Mouse (Mus musculus): ENCODE results near the gene Rnf32. TPM values are rescaled to one million over a fixed set of nuclear protein-coding genes. Genes with fewer than 3 reads are reported as not detected.

Rnf32 gene
- polyA plus RNA-seq, 1 experiment from 2014 or later = 18.7 TPM

DNA sequence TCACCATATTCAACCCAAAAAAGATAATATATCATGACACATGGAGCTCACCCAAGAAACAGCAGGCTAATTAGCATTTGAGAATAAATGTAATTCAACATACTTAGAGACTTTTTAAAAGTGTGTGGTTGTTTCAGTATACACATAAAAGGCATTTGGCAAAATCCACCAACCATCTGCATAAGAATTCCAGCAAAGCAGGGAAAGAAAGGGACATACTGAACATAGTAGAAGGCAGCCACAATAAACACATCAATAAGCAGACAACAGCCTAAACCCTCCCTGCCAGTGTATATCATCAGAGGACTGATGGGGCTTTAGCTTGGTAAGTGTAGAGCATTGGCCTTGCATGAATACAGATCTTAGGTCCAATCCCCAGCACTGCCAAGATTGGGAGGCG, 49.0 kb downstream of the Rnf32 start:
- Histone ChIP-seq H3K4me2 (ENCODE audit: low read depth, low read length) (no peak overlapping the region), H3K27me3 (ENCODE audit: control insufficient read depth, insufficient read depth, low read length) (no peaks in the 10 kb centered on the region), H3K9ac (replicated peaks; ENCODE audit: low read depth, low read length) (no peak overlapping the region), H3K9me3 (ENCODE audit: control insufficient read depth, low read length) (no peaks in the 10 kb centered on the region), H3K27ac (ENCODE audit: low read depth, low read length) (no peak overlapping the region), H3K4me1 (ENCODE audit: control insufficient read depth, insufficient read depth, low read length) (no peaks in the 10 kb centered on the region), H3K36me3 (ENCODE audit: control insufficient read depth, insufficient read depth, low read length) (no peaks in the 10 kb centered on the region), H3K4me3 (ENCODE audit: low read depth, low read length) (no peak overlapping the region)
- no peak for ATAC-seq (ENCODE audit: low read depth)
- WGBS = no CpG with 5 or more reads among the region's 1 CpGs

GRCm38 (mm10) chr5:29250795-29251495, 55.2 kb downstream of the Rnf32 start:
- H3K27me3 ChIP-seq (ENCODE audit: control insufficient read depth, insufficient read depth, low read length) = no peaks in the 10 kb centered on the region
- no peaks in the 10 kb centered on the region for H3K9me3 ChIP-seq (ENCODE audit: control insufficient read depth, low read length)
- peak; percentile 85; the same call in 1 of the 2 replicates for ATAC-seq (ENCODE audit: low read depth)
- no peak overlapping the region for H3K4me3 ChIP-seq (ENCODE audit: low read depth, low read length)
- H3K27ac ChIP-seq (ENCODE audit: low read depth, low read length) = no peak overlapping the region
- H3K9ac ChIP-seq (replicated peaks; ENCODE audit: low read depth, low read length) = no peak overlapping the region
- WGBS = 38% methylated on average over 8 of the region's 8 CpGs
- H3K4me2 ChIP-seq (ENCODE audit: low read depth, low read length) = no peak overlapping the region
- no peaks in the 10 kb centered on the region for H3K36me3 ChIP-seq (ENCODE audit: control insufficient read depth, insufficient read depth, low read length)
- no peaks in the 10 kb centered on the region for H3K4me1 ChIP-seq (ENCODE audit: control insufficient read depth, insufficient read depth, low read length)

GRCm38 (mm10) chr5:29251496-29251873, 55.7 kb downstream of the Rnf32 start:
- Histone ChIP-seq H3K36me3 (ENCODE audit: control insufficient read depth, insufficient read depth, low read length) (no peaks in the 10 kb centered on the region), H3K27ac (ENCODE audit: low read depth, low read length) (no peak overlapping the region), H3K9ac (replicated peaks; ENCODE audit: low read depth, low read length) (no peak overlapping the region), H3K9me3 (ENCODE audit: control insufficient read depth, low read length) (no peaks in the 10 kb centered on the region), H3K4me2 (ENCODE audit: low read depth, low read length) (no peak overlapping the region), H3K4me1 (ENCODE audit: control insufficient read depth, insufficient read depth, low read length) (no peaks in the 10 kb centered on the region), H3K4me3 (ENCODE audit: low read depth, low read length) (no peak overlapping the region), H3K27me3 (ENCODE audit: control insufficient read depth, insufficient read depth, low read length) (no peaks in the 10 kb centered on the region)
- no peak for ATAC-seq (ENCODE audit: low read depth)
- WGBS = 84% methylated on average over 1 of the region's 1 CpGs

GRCm38 (mm10) chr5:29253876-29254275, 58.1 kb downstream of the Rnf32 start:
- ATAC-seq (ENCODE audit: low read depth) = no peak
- no peaks in the 10 kb centered on the region for H3K36me3 ChIP-seq (ENCODE audit: control insufficient read depth, insufficient read depth, low read length)
- H3K4me1 ChIP-seq (ENCODE audit: control insufficient read depth, insufficient read depth, low read length) = no peaks in the 10 kb centered on the region
- no peak overlapping the region for H3K4me3 ChIP-seq (ENCODE audit: low read depth, low read length)
- no peaks in the 10 kb centered on the region for H3K27me3 ChIP-seq (ENCODE audit: control insufficient read depth, insufficient read depth, low read length)
- H3K9ac ChIP-seq (replicated peaks; ENCODE audit: low read depth, low read length) = no peak overlapping the region
- no peak overlapping the region for H3K27ac ChIP-seq (ENCODE audit: low read depth, low read length)
- H3K9me3 ChIP-seq (ENCODE audit: control insufficient read depth, low read length) = no peaks in the 10 kb centered on the region
- no peak overlapping the region for H3K4me2 ChIP-seq (ENCODE audit: low read depth, low read length)
- WGBS = 26% methylated on average over 2 of the region's 2 CpGs

- Histone ChIP-seq H3K4me1 (ENCODE audit: control insufficient read depth, insufficient read depth, low read length) (no peaks in the 10 kb centered on the region), H3K9me3 (ENCODE audit: control insufficient read depth, low read length) (no peaks in the 10 kb centered on the region), H3K9ac (replicated peaks; ENCODE audit: low read depth, low read length) (no peak overlapping the region), H3K36me3 (ENCODE audit: control insufficient read depth, insufficient read depth, low read length) (no peaks in the 10 kb centered on the region), H3K4me2 (ENCODE audit: low read depth, low read length) (no peak overlapping the region), H3K27me3 (ENCODE audit: control insufficient read depth, insufficient read depth, low read length) (no peaks in the 10 kb centered on the region), H3K4me3 (ENCODE audit: low read depth, low read length) (no peak overlapping the region), H3K27ac (ENCODE audit: low read depth, low read length) (no peak overlapping the region)
- 72% methylated on average over 4 of the region's 4 CpGs for WGBS
- no peak for ATAC-seq (ENCODE audit: low read depth)
Measured at GRCm38 (mm10) chr5:29270879-29271278, 75.1 kb downstream of the Rnf32 start.

- no peak for ATAC-seq (ENCODE audit: low read depth)
- WGBS = 73% methylated on average over 2 of the region's 2 CpGs
- Histone ChIP-seq H3K27ac (ENCODE audit: low read depth, low read length) (no peak overlapping the region), H3K9ac (replicated peaks; ENCODE audit: low read depth, low read length) (no peak overlapping the region), H3K36me3 (ENCODE audit: control insufficient read depth, insufficient read depth, low read length) (no peaks in the 10 kb centered on the region), H3K4me1 (ENCODE audit: control insufficient read depth, insufficient read depth, low read length) (no peaks in the 10 kb centered on the region), H3K4me2 (ENCODE audit: low read depth, low read length) (no peak overlapping the region), H3K27me3 (ENCODE audit: control insufficient read depth, insufficient read depth, low read length) (no peaks in the 10 kb centered on the region), H3K4me3 (ENCODE audit: low read depth, low read length) (no peak overlapping the region), H3K9me3 (ENCODE audit: control insufficient read depth, low read length) (no peaks in the 10 kb centered on the region)
Measured at GRCm38 (mm10) chr5:29273426-29273825, 77.6 kb downstream of the Rnf32 start.

DNA sequence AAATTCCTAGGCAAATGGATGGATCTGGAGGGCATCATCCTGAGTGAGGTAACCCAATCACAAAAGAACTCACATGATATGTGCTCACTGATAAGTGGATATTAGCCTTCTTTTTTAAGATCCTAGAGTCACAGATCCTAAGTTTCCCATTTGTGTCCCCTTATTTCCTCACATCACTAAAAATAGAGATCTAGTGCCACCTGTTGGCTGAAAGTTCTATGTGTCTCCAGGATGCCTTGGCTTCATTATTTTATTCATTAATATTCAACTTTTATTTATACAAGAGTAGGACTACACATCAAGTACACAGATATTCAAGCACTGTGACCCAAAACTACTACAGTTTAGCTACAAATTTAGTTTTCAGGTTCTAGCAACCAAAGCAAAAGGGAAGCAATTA, 79.0 kb downstream of the Rnf32 start:
- Histone ChIP-seq H3K27me3 (ENCODE audit: control insufficient read depth, insufficient read depth, low read length) (no peaks in the 10 kb centered on the region), H3K27ac (ENCODE audit: low read depth, low read length) (no peak overlapping the region), H3K9ac (replicated peaks; ENCODE audit: low read depth, low read length) (no peak overlapping the region), H3K4me1 (ENCODE audit: control insufficient read depth, insufficient read depth, low read length) (no peaks in the 10 kb centered on the region), H3K9me3 (ENCODE audit: control insufficient read depth, low read length) (no peaks in the 10 kb centered on the region), H3K36me3 (ENCODE audit: control insufficient read depth, insufficient read depth, low read length) (no peaks in the 10 kb centered on the region), H3K4me3 (ENCODE audit: low read depth, low read length) (no peak overlapping the region), H3K4me2 (ENCODE audit: low read depth, low read length) (no peak overlapping the region)
- ATAC-seq (ENCODE audit: low read depth) = no peak

Other genes with a start within 250 kb of the Rnf32 start
- gene Lmbr1, start 182.4 kb downstream of the Rnf32 start, polyA plus RNA-seq (2014; fragmentation: Nextera tagmentation; extraction: Ambion mirVana) = 43.5 and 46.2 TPM in 2 replicates
- 13.4 and 18.9 TPM in 2 replicates for gene Nom1, start 238.7 kb downstream of the Rnf32 start, polyA plus RNA-seq (2014; fragmentation: Nextera tagmentation; extraction: Ambion mirVana)